Mouse (Mus musculus) stomach, postnatal 0 days (tissue): Measurements from ENCODE around the gene Pex16.

ENCODE experiments used
- CTCF ChIP-seq: IDR thresholded peaks from 2 replicates; pipeline ENCODE4 v1.5.1; 2016; ENCODE audit warnings: antibody characterized with exemption, low read depth, mild to moderate bottlenecking, moderate library complexity
- EP300 ChIP-seq: optimal IDR thresholded peaks from 2 replicates; pipeline ENCODE3; 2016; ENCODE audit warnings: antibody characterized with exemption

DNA sequence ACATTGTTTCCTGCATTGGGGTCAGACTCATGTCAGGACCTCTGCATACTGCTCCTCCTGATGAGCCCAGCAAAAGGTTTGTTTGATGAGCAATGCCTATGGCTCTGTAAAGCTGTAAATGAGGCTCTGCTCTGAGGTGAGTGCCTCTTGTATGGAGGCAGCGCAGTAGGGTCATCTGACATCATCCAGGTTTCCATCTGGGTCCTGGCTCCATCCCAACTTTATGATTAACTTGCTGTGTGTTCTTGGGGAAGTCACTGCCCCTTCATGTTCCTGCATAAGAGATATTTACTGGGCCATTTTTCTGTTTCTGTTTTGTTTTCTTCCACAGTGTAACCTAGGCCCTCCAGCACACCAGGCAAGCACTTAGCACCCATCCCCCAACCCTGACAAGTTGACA, 23.0 kb downstream of the Pex16 start:
- TF ChIP-seq CTCF (no peak), EP300 (no peak)
